Mouse (Mus musculus): Measurements from ENCODE around the gene Cacybp. TPM values are rescaled to one million over a fixed set of nuclear protein-coding genes. Genes with fewer than 3 reads are reported as not detected.

The Cacybp gene
- total and polyA plus RNA-seq, 2 experiments from 2014 or later, result 38.2 to 124 TPM

- DNase-seq (ENCODE audit: low spot score) (no peak), ATAC-seq (ENCODE audit: insufficient read depth, low read depth) (no peak)
- TF ChIP-seq CTCF (IDR thresholded peaks at IDR 0.05; ENCODE audit: low read depth) (no peak), EP300 (IDR thresholded peaks at IDR 0.05; ENCODE audit: low read depth) (no peak)
- Histone ChIP-seq H3K4me1 (ENCODE audit: control insufficient read depth, insufficient read depth) (no peaks in the 10 kb centered on the region), H3K4me2 (ENCODE audit: low read depth, low read length) (no peak overlapping the region), H3K9me3 (replicated peaks; ENCODE audit: control insufficient read depth, low read length) (no peaks in the 10 kb centered on the region), H3K36me3 (replicated peaks; ENCODE audit: control insufficient read depth, insufficient read depth, low read length) (no peaks in the 10 kb centered on the region), H3K27me3 (ENCODE audit: control insufficient read depth, insufficient read depth, low read length) (no peaks in the 10 kb centered on the region), H3K27ac (ENCODE audit: low read depth) (no peak overlapping the region), H3K9ac (replicated peaks; ENCODE audit: low read depth, low read length) (no peak overlapping the region), H3K4me3 (ENCODE audit: low read depth, low read length) (no peak overlapping the region)
- 57% methylated on average over 4 of the region's 4 CpGs for WGBS
These were observed 31.5 kb downstream of the Cacybp start for GRCm38 (mm10) chr1:160181216-160181615.

- Histone ChIP-seq H3K4me3 (ENCODE audit: low read depth, low read length) (no peak overlapping the region), H3K9ac (replicated peaks; ENCODE audit: low read depth, low read length) (no peak overlapping the region), H3K36me3 (replicated peaks; ENCODE audit: control insufficient read depth, insufficient read depth, low read length) (no peaks in the 10 kb centered on the region), H3K27ac (ENCODE audit: low read depth) (no peak overlapping the region), H3K27me3 (ENCODE audit: control insufficient read depth, insufficient read depth, low read length) (no peaks in the 10 kb centered on the region), H3K4me1 (ENCODE audit: control insufficient read depth, insufficient read depth) (no peaks in the 10 kb centered on the region), H3K4me2 (ENCODE audit: low read depth, low read length) (no peak overlapping the region), H3K9me3 (replicated peaks; ENCODE audit: control insufficient read depth, low read length) (no peaks in the 10 kb centered on the region)
- WGBS, result 72% methylated on average over 8 of the region's 8 CpGs
- no peak for TF ChIP-seq CTCF (IDR thresholded peaks at IDR 0.05; ENCODE audit: low read depth)
- no peak for TF ChIP-seq EP300 (IDR thresholded peaks at IDR 0.05; ENCODE audit: low read depth)
- no peak for DNase-seq (ENCODE audit: low spot score)
- no peak for ATAC-seq (ENCODE audit: insufficient read depth, low read depth)
These were observed 35.8 kb downstream of the Cacybp start for GRCm38 (mm10) chr1:160176903-160177302.

DNA sequence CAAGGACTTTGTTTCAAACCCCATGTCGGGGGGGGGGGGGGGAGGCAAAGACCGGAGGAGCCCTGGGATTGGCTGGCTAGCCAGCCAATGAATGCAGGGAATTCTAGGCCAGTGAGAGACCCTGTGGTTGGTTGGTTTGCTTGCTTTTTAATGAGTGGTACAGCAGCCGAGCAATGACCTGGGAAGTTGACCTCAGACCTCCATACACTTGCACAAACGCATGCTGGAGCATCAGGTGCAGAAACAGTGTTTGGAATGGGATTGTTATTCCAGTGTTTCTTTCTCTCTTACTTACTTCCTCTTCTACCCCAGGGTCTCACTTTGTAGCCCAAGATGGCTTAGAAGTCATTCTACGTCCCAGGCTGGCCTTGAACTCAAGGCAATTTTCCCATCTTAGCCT, 46.1 kb downstream of the Cacybp start:
- DNase-seq (ENCODE audit: low spot score) (no peak), ATAC-seq (ENCODE audit: insufficient read depth, low read depth) (no peak)
- H3K27ac ChIP-seq (ENCODE audit: low read depth), result no peak overlapping the region
- TF ChIP-seq EP300 (IDR thresholded peaks at IDR 0.05; ENCODE audit: low read depth), result no peak
- TF ChIP-seq CTCF (IDR thresholded peaks at IDR 0.05; ENCODE audit: low read depth), result no peak
- no peaks in the 10 kb centered on the region for H3K27me3 ChIP-seq (ENCODE audit: control insufficient read depth, insufficient read depth, low read length)
- no peak overlapping the region for H3K9ac ChIP-seq (replicated peaks; ENCODE audit: low read depth, low read length)
- no peak overlapping the region for H3K4me2 ChIP-seq (ENCODE audit: low read depth, low read length)
- H3K4me1 ChIP-seq (ENCODE audit: control insufficient read depth, insufficient read depth), result no peaks in the 10 kb centered on the region
- no peak overlapping the region for H3K4me3 ChIP-seq (ENCODE audit: low read depth, low read length)
- no peaks in the 10 kb centered on the region for H3K36me3 ChIP-seq (replicated peaks; ENCODE audit: control insufficient read depth, insufficient read depth, low read length)
- WGBS, result 74% methylated on average over 3 of the region's 5 CpGs
- no peaks in the 10 kb centered on the region for H3K9me3 ChIP-seq (replicated peaks; ENCODE audit: control insufficient read depth, low read length)

DNA sequence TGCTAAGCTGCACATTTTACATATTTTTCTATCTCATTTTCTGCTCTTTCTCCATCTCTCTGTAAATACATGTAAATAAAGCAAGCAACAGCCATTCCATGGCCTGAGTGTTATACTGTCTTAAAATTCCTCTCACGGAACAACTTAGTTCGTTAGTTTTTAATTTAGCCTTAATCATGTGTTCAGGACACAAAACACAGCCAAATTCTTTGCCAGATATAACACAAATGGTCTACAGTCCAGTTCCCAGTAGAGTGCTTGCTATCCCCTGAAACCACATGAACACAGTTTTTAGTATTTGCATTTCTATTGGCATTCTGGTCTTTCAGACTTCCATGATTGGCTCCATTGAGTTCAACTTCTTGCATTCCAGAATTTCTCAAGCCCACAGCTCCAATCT, 54.5 kb downstream of the Cacybp start:
- no peak for TF ChIP-seq EP300 (IDR thresholded peaks at IDR 0.05; ENCODE audit: low read depth)
- TF ChIP-seq CTCF (IDR thresholded peaks at IDR 0.05; ENCODE audit: low read depth), result no peak
- no peak overlapping the region for H3K27ac ChIP-seq (ENCODE audit: low read depth)
- 86% methylated on average over 2 of the region's 2 CpGs for WGBS
- no peaks in the 10 kb centered on the region for H3K27me3 ChIP-seq (ENCODE audit: control insufficient read depth, insufficient read depth, low read length)
- H3K36me3 ChIP-seq (replicated peaks; ENCODE audit: control insufficient read depth, insufficient read depth, low read length), result no peaks in the 10 kb centered on the region
- H3K4me2 ChIP-seq (ENCODE audit: low read depth, low read length), result no peak overlapping the region
- no peaks in the 10 kb centered on the region for H3K9me3 ChIP-seq (replicated peaks; ENCODE audit: control insufficient read depth, low read length)
- no peak overlapping the region for H3K9ac ChIP-seq (replicated peaks; ENCODE audit: low read depth, low read length)
- DNase-seq (ENCODE audit: low spot score) (no peak), ATAC-seq (ENCODE audit: insufficient read depth, low read depth) (no peak)
- H3K4me3 ChIP-seq (ENCODE audit: low read depth, low read length), result no peak overlapping the region
- H3K4me1 ChIP-seq (ENCODE audit: control insufficient read depth, insufficient read depth), result no peaks in the 10 kb centered on the region

DNA sequence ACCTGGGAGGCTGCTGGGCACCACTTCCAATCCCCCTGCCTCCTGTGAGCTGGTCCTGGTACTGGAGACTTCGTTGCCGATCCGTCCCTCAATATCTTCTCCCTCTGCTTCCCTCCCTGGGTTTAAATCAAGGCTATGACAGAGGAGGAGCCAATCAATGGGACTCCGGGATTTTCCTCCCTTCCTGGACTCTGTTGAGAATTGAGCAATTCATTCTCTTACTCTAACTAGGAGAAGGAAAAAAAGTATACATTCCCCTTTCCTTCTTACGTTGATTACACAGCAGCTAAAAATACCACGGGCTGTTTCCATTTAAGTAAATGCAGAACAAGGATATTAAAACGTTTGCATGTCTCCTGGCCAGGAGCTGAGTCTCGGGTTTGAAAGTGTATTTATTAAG, 59.2 kb downstream of the Cacybp start, which contains the start of gene Tnn:
Tnn (minus strand) TSS at position 101 of the 400 bp plus-strand sequence.
- ATAC-seq (ENCODE audit: insufficient read depth, low read depth), result no peak
- TF ChIP-seq EP300 (IDR thresholded peaks at IDR 0.05; ENCODE audit: low read depth) (no peak), CTCF (IDR thresholded peaks at IDR 0.05; ENCODE audit: low read depth) (no peak)
- H3K9me3 ChIP-seq (replicated peaks; ENCODE audit: control insufficient read depth, low read length), result no peaks in the 10 kb centered on the region
- no peaks in the 10 kb centered on the region for H3K4me1 ChIP-seq (ENCODE audit: control insufficient read depth, insufficient read depth)
- 45% methylated on average over 8 of the region's 8 CpGs for WGBS
- H3K9ac ChIP-seq (replicated peaks; ENCODE audit: low read depth, low read length), result no peak within 1 kb of the TSS
- no peaks in the 10 kb centered on the region for H3K27me3 ChIP-seq (ENCODE audit: control insufficient read depth, insufficient read depth, low read length)
- H3K4me3 ChIP-seq (ENCODE audit: low read depth, low read length), result no peak within 1 kb of the TSS
- no peaks in the 10 kb centered on the region for H3K36me3 ChIP-seq (replicated peaks; ENCODE audit: control insufficient read depth, insufficient read depth, low read length)
- no peak within 1 kb of the TSS for H3K27ac ChIP-seq (ENCODE audit: low read depth)
- DNase-seq (ENCODE audit: low spot score), result no peak
- H3K4me2 ChIP-seq (ENCODE audit: low read depth, low read length), result no peak within 1 kb of the TSS

Other genes with a start within 250 kb of the Cacybp start
- 18.6 and 21.8 TPM in 2 replicates for gene 4930523C07Rik, start 168.5 kb downstream of the Cacybp start, total RNA-seq (2014; rRNA removed; ENCODE audit: low replicate concordance)
- gene 4930523C07Rik, start 168.5 kb downstream of the Cacybp start, polyA plus RNA-seq (2015; fragmentation: Nextera tagmentation; extraction: Ambion mirVana), result 17.8 and 21.0 TPM in 2 replicates
- 0.08 and 0.31 TPM in 2 replicates for gene Tnn, start 59.3 kb downstream of the Cacybp start, total RNA-seq (2014; rRNA removed; ENCODE audit: low replicate concordance)
- 0.04 TPM in 2 replicates for gene Tnn, start 59.3 kb downstream of the Cacybp start, polyA plus RNA-seq (2015; fragmentation: Nextera tagmentation; extraction: Ambion mirVana)
- gene Mrps14, start 17.7 kb downstream of the Cacybp start, total RNA-seq (2014; rRNA removed; ENCODE audit: low replicate concordance), result 19.3 and 28.1 TPM in 2 replicates
- 221 and 235 TPM in 2 replicates for gene Mrps14, start 17.7 kb downstream of the Cacybp start, polyA plus RNA-seq (2015; fragmentation: Nextera tagmentation; extraction: Ambion mirVana)

Measured in heart, postnatal 0 days (tissue).